Mouse (Mus musculus): ENCODE measurements around the gene Mipol1. TPM values are rescaled to one million over a fixed set of nuclear protein-coding genes. Genes with fewer than 3 reads are reported as not detected.
A peak's percentile ranks its signal among the peaks of the same experiment; 100 is the strongest.

Gene Mipol1
- polyA plus RNA-seq, 1 experiment, result 2.9 TPM

- DNase-seq (ENCODE audit: low read depth), result peak; percentile 34
Measured at GRCm38 (mm10) chr12:57536056-57536908, 306.1 kb downstream of the Mipol1 start.

GRCm38 (mm10) chr12:57536909-57537670, 306.9 kb downstream of the Mipol1 start:
- TF ChIP-seq CTCF (IDR thresholded peaks at IDR 0.05; ENCODE audit: borderline replicate concordance, extremely low read depth, insufficient read depth, insufficient read length), result no peak
- TF ChIP-seq POLR2A (IDR thresholded peaks at IDR 0.05; ENCODE audit: borderline replicate concordance, extremely low read depth, insufficient read depth, insufficient read length, poor library complexity, severe bottlenecking), result no peak
- peak; percentile 35 for DNase-seq (ENCODE audit: low read depth)

More at GRCm38 (mm10) chr12:57536056-57536908, 306.1 kb downstream of the Mipol1 start:
- no peak for TF ChIP-seq POLR2A (IDR thresholded peaks at IDR 0.05; ENCODE audit: borderline replicate concordance, extremely low read depth, insufficient read depth, insufficient read length, poor library complexity, severe bottlenecking)
- no peak for TF ChIP-seq CTCF (IDR thresholded peaks at IDR 0.05; ENCODE audit: borderline replicate concordance, extremely low read depth, insufficient read depth, insufficient read length)

- TF ChIP-seq POLR2A (IDR thresholded peaks at IDR 0.05; ENCODE audit: borderline replicate concordance, extremely low read depth, insufficient read depth, insufficient read length, poor library complexity, severe bottlenecking) (no peak), CTCF (IDR thresholded peaks at IDR 0.05; ENCODE audit: borderline replicate concordance, extremely low read depth, insufficient read depth, insufficient read length) (no peak)
- peak; percentile 62 for DNase-seq (ENCODE audit: low read depth)
Measured at GRCm38 (mm10) chr12:57537791-57538587, 307.8 kb downstream of the Mipol1 start.

- peak; percentile 76 for DNase-seq (ENCODE audit: low read depth)
- TF ChIP-seq POLR2A (IDR thresholded peaks at IDR 0.05; ENCODE audit: borderline replicate concordance, extremely low read depth, insufficient read depth, insufficient read length, poor library complexity, severe bottlenecking) (no peak), CTCF (IDR thresholded peaks at IDR 0.05; ENCODE audit: borderline replicate concordance, extremely low read depth, insufficient read depth, insufficient read length) (no peak)
Measured at GRCm38 (mm10) chr12:57538588-57539550, 308.6 kb downstream of the Mipol1 start.

- DNase-seq (ENCODE audit: low read depth), result peak; percentile 71
- TF ChIP-seq CTCF (IDR thresholded peaks at IDR 0.05; ENCODE audit: borderline replicate concordance, extremely low read depth, insufficient read depth, insufficient read length) (no peak), POLR2A (IDR thresholded peaks at IDR 0.05; ENCODE audit: borderline replicate concordance, extremely low read depth, insufficient read depth, insufficient read length, poor library complexity, severe bottlenecking) (no peak)
Measured at GRCm38 (mm10) chr12:57539551-57539985, 309.3 kb downstream of the Mipol1 start.

- peak; percentile 55 for DNase-seq (ENCODE audit: low read depth)
- TF ChIP-seq CTCF (IDR thresholded peaks at IDR 0.05; ENCODE audit: borderline replicate concordance, extremely low read depth, insufficient read depth, insufficient read length) (no peak), POLR2A (IDR thresholded peaks at IDR 0.05; ENCODE audit: borderline replicate concordance, extremely low read depth, insufficient read depth, insufficient read length, poor library complexity, severe bottlenecking) (no peak)
Measured at GRCm38 (mm10) chr12:57541118-57541517, 310.9 kb downstream of the Mipol1 start.

- peak; percentile 50 for DNase-seq (ENCODE audit: low read depth)
Measured at GRCm38 (mm10) chr12:57541931-57542745, 311.9 kb downstream of the Mipol1 start.

GRCm38 (mm10) chr12:57542746-57543626, 312.8 kb downstream of the Mipol1 start:
- TF ChIP-seq POLR2A (IDR thresholded peaks at IDR 0.05; ENCODE audit: borderline replicate concordance, extremely low read depth, insufficient read depth, insufficient read length, poor library complexity, severe bottlenecking) (no peak), CTCF (IDR thresholded peaks at IDR 0.05; ENCODE audit: borderline replicate concordance, extremely low read depth, insufficient read depth, insufficient read length) (no peak)
- peak; percentile 37 for DNase-seq (ENCODE audit: low read depth)

More at GRCm38 (mm10) chr12:57541931-57542745, 311.9 kb downstream of the Mipol1 start:
- TF ChIP-seq CTCF (IDR thresholded peaks at IDR 0.05; ENCODE audit: borderline replicate concordance, extremely low read depth, insufficient read depth, insufficient read length) (no peak), POLR2A (IDR thresholded peaks at IDR 0.05; ENCODE audit: borderline replicate concordance, extremely low read depth, insufficient read depth, insufficient read length, poor library complexity, severe bottlenecking) (no peak)

All from brain, embryonic 14.5 days (tissue).